Mouse (Mus musculus) G1E (cell line): Measurements from ENCODE around the gene Strn4. TPM values are rescaled to one million over a fixed set of nuclear protein-coding genes. Genes with fewer than 3 reads are reported as not detected.

Experiments used
- ATAC-seq: 2 replicates; pipeline ENCODE4 v1.8.0; 2016; ENCODE audit warnings: mild to moderate bottlenecking; ENCODE audit not compliant: insufficient number of reproducible peaks, poor library complexity, low FRiP score, severe bottlenecking; ENCODE audit errors: extremely low read depth
- DNase-seq: peaks from one replicate; pipeline ENCODE4 v3.0.0; 2012; ENCODE audit warnings: low spot score
- H3K27me3 ChIP-seq: 2 replicates; pipeline ENCODE4 v1.6.1; 2012; ENCODE audit warnings: mild to moderate bottlenecking, low read length, inconsistent platforms; ENCODE audit not compliant: insufficient read depth
- H3K36me3 ChIP-seq: replicated peaks from 2 replicates; pipeline ENCODE3; 2012; ENCODE audit warnings: mild to moderate bottlenecking, inconsistent platforms
- H3K4me1 ChIP-seq: 2 replicates; pipeline ENCODE4 v1.6.1; 2012; ENCODE audit warnings: low read depth, low read length, inconsistent platforms, mixed read lengths; ENCODE audit not compliant: insufficient read depth
- H3K4me3 ChIP-seq: 2 replicates; pipeline ENCODE4 v1.5.1; 2012; ENCODE audit warnings: low read depth, mild to moderate bottlenecking, inconsistent platforms, low read length, moderate library complexity, mixed read lengths
- H3K9me3 ChIP-seq: replicated peaks from 2 replicates; pipeline ENCODE4 v1.6.1; 2012; ENCODE audit warnings: inconsistent platforms
- CTCF ChIP-seq: IDR thresholded peaks from 2 replicates; pipeline ENCODE4 v1.5.1; 2012; ENCODE audit warnings: low read depth, low read length, inconsistent platforms, mixed read lengths
- GATA1 ChIP-seq: IDR thresholded peaks from 2 replicates; pipeline ENCODE4 v1.6.1; 2012; ENCODE audit warnings: borderline replicate concordance, low read length, inconsistent platforms, mixed read lengths
- GATA2 ChIP-seq: IDR thresholded peaks from 2 replicates; pipeline ENCODE4 v1.6.1; 2012; ENCODE audit warnings: low read depth, low read length, inconsistent platforms, borderline replicate concordance
- POLR2AphosphoS5 ChIP-seq: IDR thresholded peaks from 2 replicates; pipeline ENCODE4 v1.6.1; 2012; ENCODE audit warnings: low read depth, low read length, inconsistent platforms; ENCODE audit not compliant: insufficient replicate concordance
- TAL1 ChIP-seq: conservative IDR thresholded peaks from 2 replicates; pipeline ENCODE4 v1.6.1; 2012; ENCODE audit warnings: low read depth, low read length, inconsistent platforms, mixed read lengths
- polyA plus RNA-seq: library from polyadenylated mRNA; stranded (reverse); fragments of >175 nt; gene quantifications from 2 replicates; pipeline ENCODE4 v1.2.3, GENCODE M21; 2012
- total RNA-seq, 2 experiments: library from RNA; stranded (forward) in 1 of 2; stranded (reverse) in 1 of 2; fragments of 200-1000 nt in 1 of 2; fragments of >200 nt in 1 of 2; fragmentation: Nextera tagmentation in 1 of 2; gene quantifications; 2 replicates each; pipeline ENCODE4 v1.2.3; 2014 to 2017

The Strn4 gene
- total and polyA plus RNA-seq, 3 experiments = 33.8 to 64.4 (median 40.3) TPM

- no peak overlapping the region for H3K4me3 ChIP-seq
- H3K4me1 ChIP-seq = peaks cover 51% of the 10 kb centered on the region
- peaks cover 69% of the 10 kb centered on the region for H3K36me3 ChIP-seq
Measured at GRCm38 (mm10) chr7:16839427-16840108, 23.9 kb downstream of the Strn4 start.

GRCm38 (mm10) chr7:16840109-16840491 lies 24.4 kb downstream of the Strn4 start:
- Histone ChIP-seq H3K36me3 (peaks cover 64% of the 10 kb centered on the region), H3K4me3 (no peak overlapping the region), H3K9me3 (no peaks in the 10 kb centered on the region), H3K4me1 (peaks cover 57% of the 10 kb centered on the region), H3K27me3 (no peaks in the 10 kb centered on the region)
- ATAC-seq (no peak), DNase-seq (no peak)
- TF ChIP-seq GATA1 (no peak), POLR2AphosphoS5 (no peak), CTCF (no peak), TAL1 (no peak), GATA2 (no peak)

More at GRCm38 (mm10) chr7:16839427-16840108, 23.9 kb downstream of the Strn4 start:
- TF ChIP-seq CTCF (no peak), POLR2AphosphoS5 (no peak), GATA1 (no peak), GATA2 (no peak), TAL1 (no peak)
- ATAC-seq (no peak), DNase-seq (no peak)
- Histone ChIP-seq H3K27me3 (no peaks in the 10 kb centered on the region), H3K9me3 (no peaks in the 10 kb centered on the region)

GRCm38 (mm10) chr7:16841078-16841477 lies 25.4 kb downstream of the Strn4 start:
- Histone ChIP-seq H3K27me3 (no peaks in the 10 kb centered on the region), H3K36me3 (peaks cover 68% of the 10 kb centered on the region), H3K4me1 (peaks cover 64% of the 10 kb centered on the region), H3K9me3 (no peaks in the 10 kb centered on the region), H3K4me3 (no peak overlapping the region)
- TF ChIP-seq GATA2 (no peak), TAL1 (no peak), CTCF (no peak), POLR2AphosphoS5 (no peak), GATA1 (no peak)
- no peak for ATAC-seq
- no peak for DNase-seq

GRCm38 (mm10) chr7:16841561-16842560 lies 26.2 kb downstream of the Strn4 start:
- H3K4me1 ChIP-seq = peaks cover 64% of the 10 kb centered on the region
- ATAC-seq = no peak

GRCm38 (mm10) chr7:16842645-16843063 lies 27.0 kb downstream of the Strn4 start, which contains the start of gene Prkd2:
Prkd2 (plus strand) TSS chr7:16842902.
- no peaks in the 10 kb centered on the region for H3K9me3 ChIP-seq
- no peaks in the 10 kb centered on the region for H3K27me3 ChIP-seq
- H3K36me3 ChIP-seq = peaks cover 69% of the 10 kb centered on the region
- H3K4me1 ChIP-seq = peaks cover 67% of the 10 kb centered on the region
- H3K4me3 ChIP-seq = peak within 1 kb of the TSS; percentile 76
- ATAC-seq = peak; percentile 88
- DNase-seq = peak; percentile 96
- no peak for TF ChIP-seq TAL1
- no peak for TF ChIP-seq GATA1

More at GRCm38 (mm10) chr7:16841561-16842560, 26.2 kb downstream of the Strn4 start:
- peaks cover 69% of the 10 kb centered on the region for H3K36me3 ChIP-seq
- peak overlapping the region; percentile 76; the same call in 1 of the 2 replicates for H3K4me3 ChIP-seq
- no peak for DNase-seq
- no peaks in the 10 kb centered on the region for H3K27me3 ChIP-seq
- TF ChIP-seq GATA2 (no peak), CTCF (no peak), POLR2AphosphoS5 (no peak), TAL1 (no peak), GATA1 (no peak)
- H3K9me3 ChIP-seq = no peaks in the 10 kb centered on the region

GRCm38 (mm10) chr7:16843441-16844171 lies 27.9 kb downstream of the Strn4 start:
- Histone ChIP-seq H3K9me3 (no peaks in the 10 kb centered on the region), H3K4me1 (peaks cover 59% of the 10 kb centered on the region), H3K36me3 (peaks cover 68% of the 10 kb centered on the region), H3K27me3 (no peaks in the 10 kb centered on the region), H3K4me3 (peak overlapping the region; percentile 76)
- ATAC-seq (no peak), DNase-seq (peak; percentile 47)
- TF ChIP-seq GATA1 = no peak
- TF ChIP-seq CTCF = no peak
- TF ChIP-seq GATA2 = no peak
- no peak for TF ChIP-seq TAL1
- no peak for TF ChIP-seq POLR2AphosphoS5
